Comparison of ENCODE assay signal across 7 mouse cellular contexts in genomic region chr3:103927511-103927910, GRCm38 (mm10). TPM values are rescaled to one million over a fixed set of nuclear protein-coding genes. Genes with fewer than 3 reads are reported as not detected.
DNase-seq lines count a peak whose midpoint lies in the region; ATAC-seq lines count a peak whose summit lies in the region.

No protein-coding gene starts in this region.

- ATAC-seq in erythroblast, adult 5-6 weeks (replicated peaks; ENCODE audit: low FRiP score, poor library complexity, severe bottlenecking): peak; percentile 99
- ATAC-seq in megakaryocyte progenitor cell, adult 5-6 weeks (replicated peaks; ENCODE audit: poor library complexity): peak; percentile 97
- ATAC-seq in midbrain, embryonic 11.5 days (ENCODE audit: low FRiP score): no peak

- WGBS in heart, embryonic 10.5 days: 68% methylated on average over 6 of the region's 6 CpGs
- WGBS in midbrain, embryonic 11.5 days: 66% methylated on average over 6 of the region's 6 CpGs

- no peak overlapping the region for H3K4me3 ChIP-seq in heart, embryonic 10.5 days
- no peak overlapping the region for H3K4me3 ChIP-seq in midbrain, embryonic 11.5 days (ENCODE audit: low read depth, low read length)

- no peaks in the 10 kb centered on the region for H3K9me3 ChIP-seq in heart, embryonic 10.5 days
- no peaks in the 10 kb centered on the region for H3K9me3 ChIP-seq in midbrain, embryonic 11.5 days (ENCODE audit: control insufficient read depth, low read length)

- peaks cover 8% of the 10 kb centered on the region; the same call in 1 of the 2 replicates for H3K4me1 ChIP-seq in heart, embryonic 10.5 days
- peaks cover 2% of the 10 kb centered on the region; the same call in 1 of the 2 replicates for H3K4me1 ChIP-seq in midbrain, embryonic 11.5 days (ENCODE audit: control insufficient read depth, insufficient read depth, low read length)

- peak; percentile 12 to 26 for DNase-seq in heart, postnatal 10 days
- no peak for DNase-seq in heart, embryonic 10.5 days (ENCODE audit: low spot score)
- peak; percentile 17 for DNase-seq in ES-CJ7 (ENCODE audit: low read depth, low spot score)
- DNase-seq in midbrain, embryonic 11.5 days (ENCODE audit: low spot score, missing footprints): no peak
- DNase-seq in ovary, postnatal 10 days (ENCODE audit: low spot score): no peak

- H3K27ac ChIP-seq in heart, embryonic 10.5 days: no peak overlapping the region
- H3K27ac ChIP-seq in midbrain, embryonic 11.5 days (ENCODE audit: low read depth, low read length): no peak overlapping the region

- peaks cover 27% of the 10 kb centered on the region for H3K36me3 ChIP-seq in heart, embryonic 10.5 days
- peaks cover 5% of the 10 kb centered on the region; the same call in 1 of the 2 replicates for H3K36me3 ChIP-seq in midbrain, embryonic 11.5 days (ENCODE audit: control insufficient read depth, insufficient read depth, low read length)

- no peaks in the 10 kb centered on the region for H3K27me3 ChIP-seq in heart, embryonic 10.5 days (ENCODE audit: insufficient read depth, poor library complexity, severe bottlenecking)
- no peaks in the 10 kb centered on the region for H3K27me3 ChIP-seq in midbrain, embryonic 11.5 days (ENCODE audit: control insufficient read depth, insufficient read depth, low read length)

- no peak overlapping the region for H3K9ac ChIP-seq in midbrain, embryonic 11.5 days (ENCODE audit: low read length)

- H3K4me2 ChIP-seq in midbrain, embryonic 11.5 days: no peak overlapping the region

- intact Hi-C loops in heart, postnatal 10 days (cut with DNase I): no loop called here

RNA-seq across cellular contexts. Expression of gene Rsbn1, which starts 13.6 kb away (rescaled TPM):
- total RNA-seq in heart, postnatal 10 days (2021): 10 to 100 TPM; 10.2 to 10.3 TPM
- polyA plus RNA-seq in heart, embryonic 10.5 days (2016; fragmentation: Nextera tagmentation; extraction: Ambion mirVana): 6.2 and 9.1 TPM in 2 replicates
- 10.9 and 16.3 TPM in 2 replicates for total RNA-seq in erythroblast, adult 5-6 weeks (2015; ENCODE audit: low replicate concordance)
- 13.8 and 15.0 TPM in 2 replicates for total RNA-seq in erythroblast, adult 5-6 weeks (2017; ENCODE audit: low replicate concordance)
- total RNA-seq in megakaryocyte progenitor cell, adult 5-6 weeks (2015): 56.7 and 62.2 TPM in 2 replicates
- total RNA-seq in megakaryocyte progenitor cell, adult 5-6 weeks (2017): 52.8 and 57.6 TPM in 2 replicates
- 21.1 and 24.0 TPM in 2 replicates for polyA plus RNA-seq in midbrain, embryonic 11.5 days (2014; fragmentation: Nextera tagmentation; extraction: Ambion mirVana)

RNA-seq across cellular contexts. Expression of gene Phtf1, which starts 40.4 kb away (rescaled TPM):
- total RNA-seq in heart, postnatal 10 days (2021): 10 to 100 TPM; 11.2 to 12.4 TPM
- 16.3 and 25.4 TPM in 2 replicates for polyA plus RNA-seq in heart, embryonic 10.5 days (2016; fragmentation: Nextera tagmentation; extraction: Ambion mirVana)
- 2.7 and 3.7 TPM in 2 replicates for total RNA-seq in erythroblast, adult 5-6 weeks (2015; ENCODE audit: low replicate concordance)
- total RNA-seq in erythroblast, adult 5-6 weeks (2017; ENCODE audit: low replicate concordance): 5.6 and 21.0 TPM in 2 replicates
- 18.8 and 20.3 TPM in 2 replicates for total RNA-seq in megakaryocyte progenitor cell, adult 5-6 weeks (2015)
- 27.3 and 32.7 TPM in 2 replicates for total RNA-seq in megakaryocyte progenitor cell, adult 5-6 weeks (2017)
- polyA plus RNA-seq in midbrain, embryonic 11.5 days (2014; fragmentation: Nextera tagmentation; extraction: Ambion mirVana): 53.4 and 59.2 TPM in 2 replicates

Comparison
In these comparisons a context has a peak if more than half of its experiments do, and no peak if none do; other contexts are left out.
1. DNase-seq: peak in heart, postnatal 10 days (2 of 2) and ES-CJ7 (single experiment); none in heart, embryonic 10.5 days (single experiment), midbrain, embryonic 11.5 days (single experiment) and ovary, postnatal 10 days (single experiment).